Mouse (Mus musculus) C2C12 (cell line): Measurements from ENCODE around the gene Mterf1b.
"Not testable (repeated sequence)": the region's sequence is repeated elsewhere in the genome, so short reads cannot be mapped to it uniquely, and the experiment has no call there.

Experiments
- CTCF ChIP-seq: IDR thresholded peaks from one replicate; pipeline ENCODE4 v1.5.1; 2011; ENCODE audit not compliant: control insufficient read depth, insufficient read depth, insufficient read length
- MYOG ChIP-seq: IDR thresholded peaks from one replicate; pipeline ENCODE4 v1.6.1; 2011; ENCODE audit not compliant: control insufficient read depth, insufficient read length; ENCODE audit errors: extremely low read depth

DNA sequence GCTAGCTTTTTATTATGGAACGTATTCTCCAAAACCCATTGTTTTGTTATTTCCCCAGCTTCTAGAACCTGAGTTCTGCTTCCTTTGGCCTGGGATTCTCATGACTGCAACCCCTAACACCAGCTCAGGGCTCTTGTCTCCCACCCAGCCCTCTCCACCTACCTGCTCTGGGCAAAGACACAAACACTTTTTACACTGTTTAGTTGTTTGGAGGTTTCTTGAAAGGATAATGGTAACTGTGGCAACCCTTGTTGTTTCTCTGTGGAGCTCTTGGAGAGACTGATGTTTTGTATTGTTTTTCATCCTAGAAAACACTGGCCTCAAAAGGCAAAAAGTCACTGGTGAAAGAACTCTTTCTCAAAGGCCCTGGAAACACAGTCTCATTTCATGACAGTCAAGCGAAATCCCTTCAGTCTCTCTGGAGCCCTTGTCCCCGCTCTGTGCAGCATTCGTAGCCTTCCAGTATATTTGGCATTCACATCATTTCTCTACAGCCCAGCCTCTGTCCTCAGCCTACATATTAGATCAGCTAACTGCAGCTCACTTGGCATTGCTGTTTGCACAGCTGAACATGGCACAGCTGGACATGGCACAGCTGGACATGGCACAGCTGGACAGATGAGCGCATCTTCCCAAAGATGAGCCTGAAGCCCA, 32.6 kb upstream of the Mterf1b start:
- TF ChIP-seq MYOG, CTCF: not testable (repeated sequence)
